Mouse (Mus musculus) MEL (cell line): ENCODE measurements around the gene Adcy3. TPM values are rescaled to one million over a fixed set of nuclear protein-coding genes. Genes with fewer than 3 reads are reported as not detected.

Experiments
- DNase-seq: peaks from one replicate; pipeline ENCODE4 v3.0.0; 2011; ENCODE audit warnings: low read depth, low spot score
- H3K27ac ChIP-seq: 2 replicates; pipeline ENCODE4 v1.5.1; 2012; ENCODE audit warnings: low read depth, mild to moderate bottlenecking, control low read depth, low read length, moderate library complexity; ENCODE audit not compliant: control insufficient read depth
- H3K27me3 ChIP-seq, 2 experiments: fragments of 150-350 bp in 1 of 2; sonication (generic) in 1 of 2; 2 replicates each; pipeline ENCODE4 v1.6.1; 2012; ENCODE audit warnings: low read length in 2 of 2, mild to moderate bottlenecking in 2 of 2, improper control_type of control experiment in 1 of 2, moderate library complexity in 1 of 2; ENCODE audit not compliant: insufficient read depth in 2 of 2, control insufficient read depth in 1 of 2
- H3K36me3 ChIP-seq, 2 experiments: 2 replicates each; pipeline ENCODE4 v1.6.1; 2012 to 2014; ENCODE audit warnings: low read length in 2 of 2, improper control_type of control experiment in 1 of 2, inconsistent platforms in 1 of 2, mild to moderate bottlenecking in 1 of 2; ENCODE audit not compliant: insufficient read depth in 2 of 2, control insufficient read depth in 1 of 2
- H3K4me1 ChIP-seq, 2 experiments: fragments of 150-350 bp in 1 of 2; sonication (generic) in 1 of 2; 2 replicates each; pipeline ENCODE4 v1.6.1; 2012; ENCODE audit warnings: low read length in 2 of 2, improper control_type of control experiment in 1 of 2, mild to moderate bottlenecking in 1 of 2; ENCODE audit not compliant: insufficient read depth in 2 of 2, control insufficient read depth in 1 of 2
- H3K4me3 ChIP-seq, 2 experiments: fragments of 150-350 bp in 1 of 2; sonication (generic) in 1 of 2; 2 replicates each; pipeline ENCODE4 v1.5.1; 2012; ENCODE audit warnings: low read depth in 2 of 2, low read length in 2 of 2, mild to moderate bottlenecking in 2 of 2, moderate library complexity in 2 of 2, control low read depth in 1 of 2, improper control_type of control experiment in 1 of 2; ENCODE audit not compliant: control insufficient read depth in 1 of 2, insufficient read depth in 1 of 2
- H3K79me2 ChIP-seq: 2 replicates; pipeline ENCODE4 v1.6.1; 2012; ENCODE audit warnings: mild to moderate bottlenecking, low read length, moderate library complexity; ENCODE audit not compliant: control insufficient read depth, poor library complexity, insufficient read depth
- H3K9ac ChIP-seq: 2 replicates; pipeline ENCODE4 v1.6.1; 2012; ENCODE audit warnings: low read depth, mild to moderate bottlenecking, control low read depth, low read length, moderate library complexity; ENCODE audit not compliant: control insufficient read depth, poor library complexity, severe bottlenecking
- H3K9me3 ChIP-seq: fragments of 150-350 bp; sonication (generic); replicated peaks from 2 replicates; pipeline ENCODE4 v1.6.1; 2012; ENCODE audit warnings: mild to moderate bottlenecking, low read length, improper control_type of control experiment, moderate library complexity; ENCODE audit not compliant: insufficient read depth
- CHD1 ChIP-seq: IDR thresholded peaks from 2 replicates; pipeline ENCODE4 v1.6.1; 2012; ENCODE audit warnings: low read depth, mild to moderate bottlenecking, inconsistent platforms, low read length, improper control_type of control experiment
- E2F4 ChIP-seq: IDR thresholded peaks from 2 replicates; pipeline ENCODE4 v1.6.1; 2011; ENCODE audit warnings: low read depth, low read length, improper control_type of control experiment, borderline replicate concordance
- ELF1 ChIP-seq: IDR thresholded peaks from 2 replicates; pipeline ENCODE4 v1.6.1; 2014; ENCODE audit warnings: low read depth, mild to moderate bottlenecking, inconsistent platforms, low read length, improper control_type of control experiment, moderate library complexity
- EP300 ChIP-seq, 2 experiments: IDR thresholded peaks; 2 replicates each; pipeline ENCODE4 v1.6.1; 2011; ENCODE audit warnings: improper control_type of control experiment in 2 of 2, low read length in 2 of 2, low read depth in 1 of 2, mild to moderate bottlenecking in 1 of 2
- ETS1 ChIP-seq: IDR thresholded peaks from 2 replicates; pipeline ENCODE4 v1.6.1; 2012; ENCODE audit warnings: low read depth, mild to moderate bottlenecking, inconsistent platforms, low read length, improper control_type of control experiment, moderate library complexity
- GABPA ChIP-seq: IDR thresholded peaks from 2 replicates; pipeline ENCODE4 v1.6.1; 2012; ENCODE audit warnings: low read depth, mild to moderate bottlenecking, inconsistent platforms, low read length, improper control_type of control experiment, moderate library complexity
- HCFC1 ChIP-seq: IDR thresholded peaks from 2 replicates; pipeline ENCODE4 v1.6.1; 2012; ENCODE audit warnings: low read depth, mild to moderate bottlenecking, inconsistent platforms, low read length, improper control_type of control experiment, moderate library complexity
- JUND ChIP-seq: IDR thresholded peaks from 2 replicates; pipeline ENCODE4 v1.6.1; 2011; ENCODE audit warnings: low read depth, mild to moderate bottlenecking, improper control_type of control experiment, low read length
- MAFK ChIP-seq: IDR thresholded peaks from 2 replicates; pipeline ENCODE4 v1.6.1; 2011; ENCODE audit warnings: low read depth, mild to moderate bottlenecking, low read length, improper control_type of control experiment, borderline replicate concordance
- MAX ChIP-seq: IDR thresholded peaks from 2 replicates; pipeline ENCODE4 v1.6.1; 2011; ENCODE audit warnings: low read length, improper control_type of control experiment
- MEF2A ChIP-seq: IDR thresholded peaks from 2 replicates; pipeline ENCODE4 v1.6.1; 2014; ENCODE audit warnings: low read depth, mild to moderate bottlenecking, inconsistent platforms, low read length, improper control_type of control experiment; ENCODE audit not compliant: poor library complexity, insufficient replicate concordance, severe bottlenecking; ENCODE audit errors: extremely low read depth
- MXI1 ChIP-seq: IDR thresholded peaks from 2 replicates; pipeline ENCODE4 v1.6.1; 2011; ENCODE audit warnings: mild to moderate bottlenecking, low read depth, low read length, improper control_type of control experiment
- MYC ChIP-seq: IDR thresholded peaks from 2 replicates; pipeline ENCODE4 v1.6.1; 2011; ENCODE audit warnings: low read depth, mild to moderate bottlenecking, low read length, improper control_type of control experiment, moderate library complexity
- POLR2A ChIP-seq, 2 experiments: IDR thresholded peaks; 2 replicates each; pipeline ENCODE4 v1.6.1; 2011 to 2012; ENCODE audit warnings: low read length in 2 of 2, mild to moderate bottlenecking in 2 of 2, control low read depth in 1 of 2, improper control_type of control experiment in 1 of 2, low read depth in 1 of 2, moderate library complexity in 1 of 2; ENCODE audit not compliant: control insufficient read depth in 1 of 2, insufficient read depth in 1 of 2, poor library complexity in 1 of 2
- POLR2AphosphoS2 ChIP-seq: IDR thresholded peaks from 2 replicates; pipeline ENCODE4 v1.6.1; 2011; ENCODE audit warnings: low read length, improper control_type of control experiment
- POLR2AphosphoS5 ChIP-seq: IDR thresholded peaks from 2 replicates; pipeline ENCODE4 v1.6.1; 2012; ENCODE audit warnings: low read depth, borderline replicate concordance, mild to moderate bottlenecking, inconsistent platforms, low read length, moderate library complexity, mixed read lengths
- SIN3A ChIP-seq: IDR thresholded peaks from 2 replicates; pipeline ENCODE4 v1.6.1; 2012; ENCODE audit warnings: low read length, improper control_type of control experiment, inconsistent platforms
- SMC3 ChIP-seq: IDR thresholded peaks from 2 replicates; pipeline ENCODE4 v1.6.1; 2011; ENCODE audit warnings: low read depth, low read length, improper control_type of control experiment
- TBP ChIP-seq: IDR thresholded peaks from 2 replicates; pipeline ENCODE4 v1.8.0; 2011; ENCODE audit warnings: low read depth, low read length, improper control_type of control experiment
- USF2 ChIP-seq, 2 experiments: IDR thresholded peaks; 2 replicates each; pipeline ENCODE4 v1.6.1; 2011 to 2012; ENCODE audit warnings: improper control_type of control experiment in 2 of 2, low read length in 2 of 2, borderline replicate concordance in 1 of 2, inconsistent platforms in 1 of 2, low read depth in 1 of 2, mild to moderate bottlenecking in 1 of 2; ENCODE audit not compliant: insufficient read depth in 1 of 2
- ZC3H11A ChIP-seq: IDR thresholded peaks from 2 replicates; pipeline ENCODE4 v1.6.1; 2012; ENCODE audit warnings: low read depth, mild to moderate bottlenecking, inconsistent platforms, low read length, improper control_type of control experiment
- polyA plus RNA-seq, 2 experiments: library from polyadenylated mRNA; stranded (reverse) in 1 of 2; unstranded in 1 of 2; fragments of >175 nt in 1 of 2; fragments of >200 nt in 1 of 2; gene quantifications; 2 replicates each; pipeline versions ENCODE4 v1.2.1 to v1.2.4; 2012; ENCODE audit warnings: low replicate concordance in 2 of 2, low read depth in 1 of 2; ENCODE audit not compliant: insufficient read length in 2 of 2, insufficient read depth in 1 of 2, missing spikeins in 1 of 2
- total RNA-seq: library from RNA; depleted of rRNA; stranded (reverse); fragments of 300-350 nt; gene quantifications from 2 replicates; pipeline ENCODE4 v1.2.3, GENCODE M21; 2012

Adcy3 gene
- total and polyA plus RNA-seq, 3 experiments = 0.19 to 3.0 TPM; not detected in 1

DNA sequence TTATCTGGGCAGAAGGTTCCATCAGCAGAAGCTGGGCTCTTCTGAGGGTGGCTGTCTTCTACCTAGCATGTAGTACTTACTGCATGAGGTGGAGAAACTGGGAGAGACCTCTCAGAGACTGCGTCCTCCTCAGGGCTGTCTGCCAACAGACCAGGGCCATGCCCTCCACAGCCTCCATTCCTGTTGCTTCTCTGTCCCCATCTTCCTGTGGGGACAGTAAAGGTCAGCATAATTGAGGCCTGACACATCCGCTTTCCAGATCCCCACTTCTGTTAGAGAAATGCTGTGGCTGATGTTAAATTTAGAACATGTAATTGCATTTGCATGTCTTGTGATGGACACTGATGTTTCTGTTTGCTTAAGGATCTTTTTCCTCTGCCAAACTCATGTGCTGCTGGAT is 18.0 kb downstream of the Adcy3 start:
- Histone ChIP-seq H3K4me1 (no peaks in the 10 kb centered on the region), H3K4me3 (no peak overlapping the region)

GRCm38 (mm10) chr12:4151969-4152368 is 19.1 kb downstream of the Adcy3 start:
- no peak for DNase-seq

More for the DNA sequence above, 18.0 kb downstream of the Adcy3 start:
- no peak for DNase-seq
- TF ChIP-seq GABPA = no peak
- TF ChIP-seq USF2 (IDR thresholded peaks at IDR 0.05; ENCODE audit: borderline replicate concordance in 1 of 2, insufficient read depth in 1 of 2, low read depth in 1 of 2, low read length in 2 of 2) = no peak
- TF ChIP-seq POLR2A (IDR thresholded peaks at IDR 0.05; ENCODE audit: control insufficient read depth in 1 of 2, insufficient read depth in 1 of 2, low read depth in 1 of 2, low read length in 2 of 2, poor library complexity in 1 of 2) = no peak
- H3K9me3 ChIP-seq = no peaks in the 10 kb centered on the region
- no peaks in the 10 kb centered on the region for H3K79me2 ChIP-seq
- no peak overlapping the region for H3K27ac ChIP-seq
- no peaks in the 10 kb centered on the region for H3K36me3 ChIP-seq
- no peaks in the 10 kb centered on the region; a peak in 1 of 4 replicates for H3K27me3 ChIP-seq
- H3K9ac ChIP-seq = no peak overlapping the region

DNA sequence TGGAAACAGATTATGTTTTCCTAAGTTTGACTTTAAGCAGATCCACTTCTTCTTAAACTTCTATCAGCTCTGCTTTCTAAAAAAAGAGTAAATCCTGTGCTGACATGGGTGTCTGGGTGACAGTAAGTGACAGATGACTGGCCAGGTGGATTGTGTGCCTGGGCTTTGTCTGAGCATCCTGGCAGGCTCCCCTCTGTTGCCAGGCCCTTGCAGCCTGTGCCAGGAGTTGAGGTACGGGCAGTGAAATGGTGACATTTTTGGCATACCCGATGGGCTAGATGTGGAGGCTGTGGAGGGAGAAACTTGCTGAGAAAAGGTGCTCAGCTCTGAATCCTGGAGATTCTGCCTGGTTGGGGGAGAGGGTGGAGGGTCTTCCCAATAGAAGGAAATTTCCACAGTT is 24.6 kb downstream of the Adcy3 start:
- Histone ChIP-seq H3K9ac (no peak overlapping the region), H3K4me3 (no peak overlapping the region), H3K36me3 (no peaks in the 10 kb centered on the region), H3K27me3 (no peaks in the 10 kb centered on the region; a peak in 2 of 4 replicates), H3K79me2 (no peaks in the 10 kb centered on the region), H3K9me3 (no peaks in the 10 kb centered on the region), H3K27ac (no peak overlapping the region), H3K4me1 (no peaks in the 10 kb centered on the region)
- TF ChIP-seq TBP (no peak), EP300 (IDR thresholded peaks at IDR 0.05; ENCODE audit: low read depth in 1 of 2, low read length in 2 of 2) (no peak)
- DNase-seq = no peak

More at GRCm38 (mm10) chr12:4151969-4152368, 19.1 kb downstream of the Adcy3 start:
- H3K27me3 ChIP-seq = no peaks in the 10 kb centered on the region; a peak in 2 of 4 replicates
- no peaks in the 10 kb centered on the region for H3K36me3 ChIP-seq
- TF ChIP-seq JUND = no peak
- H3K4me3 ChIP-seq = no peak overlapping the region
- H3K27ac ChIP-seq = no peak overlapping the region
- H3K9me3 ChIP-seq = no peaks in the 10 kb centered on the region
- H3K79me2 ChIP-seq = no peaks in the 10 kb centered on the region
- no peaks in the 10 kb centered on the region for H3K4me1 ChIP-seq
- H3K9ac ChIP-seq = no peak overlapping the region

DNA sequence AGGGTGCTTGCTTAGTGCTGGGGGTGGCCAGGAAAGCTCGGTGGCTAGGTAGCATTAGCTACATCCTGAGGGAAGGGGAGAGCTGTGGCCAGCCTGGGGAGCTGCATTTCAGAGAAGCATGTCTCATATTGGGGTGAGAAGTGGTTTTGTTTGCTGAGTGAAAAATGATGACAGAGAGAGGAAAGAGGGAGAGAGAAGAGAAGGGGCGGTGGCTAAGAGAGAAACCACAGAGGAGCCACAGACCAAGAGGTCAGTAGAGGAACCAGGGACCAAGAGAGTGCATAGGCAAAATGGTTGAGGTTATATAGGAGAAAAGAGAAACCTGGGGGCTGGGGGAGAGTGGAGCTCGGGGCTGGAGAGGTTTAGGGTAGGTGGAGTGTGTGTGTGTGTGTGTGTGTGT is 25.3 kb downstream of the Adcy3 start:
- Histone ChIP-seq H3K27me3 (peaks cover 0 to 2% of the 10 kb centered on the region in 2 experiments; a peak in 3 of 4 replicates), H3K9ac (no peak overlapping the region), H3K4me3 (no peak overlapping the region), H3K36me3 (no peaks in the 10 kb centered on the region), H3K79me2 (no peaks in the 10 kb centered on the region), H3K27ac (no peak overlapping the region), H3K9me3 (no peaks in the 10 kb centered on the region), H3K4me1 (no peaks in the 10 kb centered on the region)
- DNase-seq = no peak
- no peak for TF ChIP-seq POLR2AphosphoS5
- TF ChIP-seq CHD1 = no peak
- no peak for TF ChIP-seq E2F4
- TF ChIP-seq SMC3 = no peak
- TF ChIP-seq POLR2AphosphoS2 = no peak
- TF ChIP-seq MXI1 = no peak
- TF ChIP-seq MAFK = no peak
- TF ChIP-seq SIN3A = no peak
- TF ChIP-seq ZC3H11A = no peak
- no peak for TF ChIP-seq MYC
- no peak for TF ChIP-seq MAX
- no peak for TF ChIP-seq HCFC1
- TF ChIP-seq MEF2A = no peak
- TF ChIP-seq EP300 (IDR thresholded peaks at IDR 0.05; ENCODE audit: low read depth in 1 of 2, low read length in 2 of 2) = no peak
- no peak for TF ChIP-seq TBP
- TF ChIP-seq ETS1 = no peak
- TF ChIP-seq ELF1 = no peak
